Mouse (Mus musculus): ENCODE data around the gene Ola1. TPM values are rescaled to one million over a fixed set of nuclear protein-coding genes. Genes with fewer than 3 reads are reported as not detected.

Ola1 gene
- total and polyA plus RNA-seq, 3 experiments: 114 to 182 (median 175) TPM

- TF ChIP-seq MYC (IDR thresholded peaks at IDR 0.05; ENCODE audit: low read depth, low read length): peak; percentile 71
- TF ChIP-seq POLR2A (IDR thresholded peaks at IDR 0.05; ENCODE audit: low read depth, low read length): no peak
- TF ChIP-seq ZKSCAN1 (IDR thresholded peaks at IDR 0.05; ENCODE audit: borderline replicate concordance, low read depth, low read length): no peak
- peak; percentile 57 for TF ChIP-seq ZNF384 (IDR thresholded peaks at IDR 0.05; ENCODE audit: low read depth, low read length)
- TF ChIP-seq USF1 (IDR thresholded peaks at IDR 0.05; ENCODE audit: low read depth, low read length): no peak
Observed at GRCm38 (mm10) chr2:73167126-73167525, 51.6 kb downstream of the Ola1 start (continued).

DNA sequence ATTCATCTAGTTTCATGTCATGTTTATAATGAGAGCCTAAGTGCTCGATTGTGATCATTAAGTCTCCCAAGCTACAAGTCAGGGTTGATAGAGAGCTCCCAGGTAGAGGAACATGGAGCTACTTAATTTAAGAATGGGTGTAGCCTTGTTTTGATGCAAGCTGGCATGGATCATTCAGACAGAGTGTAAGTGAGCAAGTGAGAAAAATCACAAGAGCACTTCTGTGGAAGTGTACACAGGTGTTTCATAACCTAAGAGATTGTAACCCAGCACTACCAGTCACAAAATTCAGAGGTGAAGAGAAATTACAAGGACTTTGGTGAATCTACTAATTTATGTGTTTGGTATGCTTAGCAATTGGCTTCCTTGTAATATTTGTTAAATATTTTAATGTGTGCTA is 54.1 kb downstream of the Ola1 start:
- Histone ChIP-seq H3K4me1 (ENCODE audit: control insufficient read depth in 1 of 2, insufficient read depth in 2 of 2) (peaks cover 2 to 32% of the 10 kb centered on the region in 2 experiments; a peak in 2 of 4 replicates), H3K4me2 (ENCODE audit: insufficient read depth, low read depth, poor library complexity, severe bottlenecking) (no peak overlapping the region), H3K27me3 (replicated peaks) (no peaks in the 10 kb centered on the region), H3K27ac (ENCODE audit: insufficient read depth, low read depth) (no peak overlapping the region), H3K4me3 (replicated peaks in 1 of 3; ENCODE audit: low read depth in 2 of 3, low read length in 2 of 3, poor library complexity in 1 of 3) (no peak overlapping the region), H3K79me2 (replicated peaks; ENCODE audit: control insufficient read depth, extremely low read depth, insufficient read depth, poor library complexity, severe bottlenecking) (no peaks in the 10 kb centered on the region), H3K36me3 (replicated peaks in 1 of 2; ENCODE audit: control insufficient read depth in 1 of 2, insufficient read depth in 1 of 2, low read length in 1 of 2) (peaks cover 0 to 8% of the 10 kb centered on the region in 2 experiments), H3K9ac (ENCODE audit: insufficient read depth, low read depth) (no peak overlapping the region), H3K9me3 (replicated peaks; ENCODE audit: low read length) (peaks cover 2% of the 10 kb centered on the region)
- in situ Hi-C loops (cut with MboI; ENCODE audit: low pct_ligation_motif_present, low pct_unique_long_range_greater_than_20kb, low sequenced_read_pairs): loop anchor here (10.0 to 25.0 kb wide), 2 partner anchors 120 to 248 kb away; no protein-coding TSS in a partner anchor
- TF ChIP-seq GABPA (IDR thresholded peaks at IDR 0.05; ENCODE audit: insufficient replicate concordance, low read depth, low read length) (no peak), ZKSCAN1 (IDR thresholded peaks at IDR 0.05; ENCODE audit: borderline replicate concordance, low read depth, low read length) (no peak), ZNF384 (IDR thresholded peaks at IDR 0.05; ENCODE audit: low read depth, low read length) (no peak), ZC3H11A (IDR thresholded peaks at IDR 0.05; ENCODE audit: low read depth, low read length) (no peak), TBP (conservative IDR thresholded peaks at IDR 0.05; ENCODE audit: low read depth, low read length) (no peak), NELFE (IDR thresholded peaks at IDR 0.05; ENCODE audit: low read depth, low read length) (no peak)
- dilution Hi-C loops (cut with MboI; ENCODE audit: extremely low pct_ligation_motif_present, extremely low pct_unique_long_range_greater_than_20kb, low sequenced_read_pairs): no loop called here
- no peak for DNase-seq (ENCODE audit: extremely low read depth)

- H3K36me3 ChIP-seq (replicated peaks in 1 of 2; ENCODE audit: control insufficient read depth in 1 of 2, insufficient read depth in 1 of 2, low read length in 1 of 2): peaks cover 8 to 24% of the 10 kb centered on the region in 2 experiments
- H3K9me3 ChIP-seq (replicated peaks; ENCODE audit: low read length): peaks cover 2% of the 10 kb centered on the region
- dilution Hi-C loops (cut with MboI; ENCODE audit: extremely low pct_ligation_motif_present, extremely low pct_unique_long_range_greater_than_20kb, low sequenced_read_pairs) (no loop called here), in situ Hi-C loops (cut with MboI; ENCODE audit: low pct_ligation_motif_present, low pct_unique_long_range_greater_than_20kb, low sequenced_read_pairs) (loop anchor here (10.0 to 25.0 kb wide), 2 partner anchors 124 to 252 kb away; no protein-coding TSS in a partner anchor)
- no peaks in the 10 kb centered on the region; the same call in 1 of the 2 replicates for H3K79me2 ChIP-seq (replicated peaks; ENCODE audit: control insufficient read depth, extremely low read depth, insufficient read depth, poor library complexity, severe bottlenecking)
- peak; percentile 71 for DNase-seq (ENCODE audit: extremely low read depth)
- H3K9ac ChIP-seq (ENCODE audit: insufficient read depth, low read depth): no peak overlapping the region
- no peak overlapping the region for H3K27ac ChIP-seq (ENCODE audit: insufficient read depth, low read depth)
- no peak overlapping the region for H3K4me3 ChIP-seq (replicated peaks in 1 of 3; ENCODE audit: low read depth in 2 of 3, low read length in 2 of 3, poor library complexity in 1 of 3)
- peak; percentile 71 for TF ChIP-seq BHLHE40 (IDR thresholded peaks at IDR 0.05; ENCODE audit: low read depth, low read length)
- no peak for TF ChIP-seq MEF2A (IDR thresholded peaks at IDR 0.05; ENCODE audit: borderline replicate concordance, low read depth, low read length)
- TF ChIP-seq IRF4 (IDR thresholded peaks at IDR 0.05; ENCODE audit: low read depth, low read length): peak; percentile 57; the same call in 1 of the 2 replicates
- no peak for TF ChIP-seq ZC3H11A (IDR thresholded peaks at IDR 0.05; ENCODE audit: low read depth, low read length)
- no peak for TF ChIP-seq TBP (conservative IDR thresholded peaks at IDR 0.05; ENCODE audit: low read depth, low read length)
- peak; percentile 81 for TF ChIP-seq EP300 (IDR thresholded peaks at IDR 0.05; ENCODE audit: low read length)
- TF ChIP-seq MYC (IDR thresholded peaks at IDR 0.05; ENCODE audit: low read depth, low read length): peak; percentile 79; the same call in 1 of the 2 replicates
- H3K27me3 ChIP-seq (replicated peaks): no peaks in the 10 kb centered on the region
- H3K4me2 ChIP-seq (ENCODE audit: insufficient read depth, low read depth, poor library complexity, severe bottlenecking): peak overlapping the region; percentile 80; the same call in 1 of the 2 replicates
- H3K4me1 ChIP-seq (ENCODE audit: control insufficient read depth in 1 of 2, insufficient read depth in 2 of 2): peaks cover 2 to 55% of the 10 kb centered on the region in 2 experiments; a peak in 2 of 4 replicates
Observed at GRCm38 (mm10) chr2:73160772-73161171, 58.0 kb downstream of the Ola1 start.

All from CH12.LX (cell line).